Mouse (Mus musculus): ENCODE results near the gene Rbm47.
"Not testable (repeated sequence)": the region's sequence is repeated elsewhere in the genome, so short reads cannot be mapped to it uniquely, and the experiment has no call there.

Rbm47 gene

DNA sequence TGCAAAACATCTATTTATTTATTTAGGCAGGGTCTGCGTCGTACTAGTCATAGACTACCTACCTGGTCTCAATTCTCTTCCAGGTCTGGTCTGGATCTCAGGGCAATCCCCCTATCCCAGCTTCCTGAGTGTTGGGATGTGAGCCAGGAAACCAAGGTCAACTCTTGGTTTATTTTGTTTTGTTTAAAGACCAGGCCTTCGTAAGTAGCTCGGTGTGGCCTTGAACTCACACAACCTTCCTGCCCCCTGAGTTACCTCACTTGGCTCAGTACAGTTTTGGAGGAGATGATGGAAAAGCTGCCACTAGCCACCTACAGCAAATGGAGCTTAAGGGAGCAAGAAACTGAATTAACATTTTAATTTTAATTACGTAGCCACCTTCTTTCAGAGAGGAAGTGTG lies 144.7 kb downstream of the Rbm47 start:
- DNase-seq (ENCODE audit: low spot score in 2 of 2): no peak

DNA sequence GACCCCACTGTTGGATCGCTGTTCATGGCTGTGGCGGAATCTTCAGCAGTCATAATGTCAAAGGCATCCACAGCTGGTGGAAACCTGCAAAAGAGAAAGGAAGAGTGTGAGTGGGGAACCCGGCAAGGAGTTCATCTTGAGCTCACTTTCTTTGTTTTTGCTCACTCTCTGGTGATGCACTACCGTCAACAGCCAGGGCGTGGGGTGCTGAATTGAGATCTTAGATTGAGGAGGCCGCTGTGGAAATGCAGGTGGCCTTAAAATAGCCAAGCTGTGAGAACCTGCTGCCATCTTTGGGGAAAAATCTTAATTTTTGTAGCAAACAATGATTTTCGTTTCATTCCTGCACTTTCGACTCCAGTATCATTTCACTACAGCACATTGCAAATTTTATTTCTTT lies 145.7 kb downstream of the Rbm47 start:
- no peak for DNase-seq (ENCODE audit: low spot score in 2 of 2)

DNA sequence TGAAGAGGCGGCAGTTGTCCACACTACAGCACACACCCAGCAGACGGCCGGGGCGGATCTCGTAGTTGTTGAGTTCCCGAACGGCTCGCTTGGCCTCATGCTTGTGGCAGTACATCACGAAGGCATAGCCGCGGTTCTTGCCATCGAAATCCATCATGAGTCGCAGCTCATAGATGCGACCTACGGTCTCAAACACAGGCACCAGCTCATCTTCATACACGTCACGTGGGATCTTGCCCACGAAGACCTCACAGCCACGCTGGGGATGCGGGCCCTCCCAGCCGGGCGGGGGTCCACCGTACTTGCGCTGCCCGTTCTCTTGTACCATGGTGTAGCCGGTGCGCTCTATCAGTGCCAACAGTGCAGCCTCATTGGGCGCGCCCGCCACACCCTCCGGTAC lies 146.1 kb downstream of the Rbm47 start:
- no peak for DNase-seq (ENCODE audit: low spot score in 2 of 2)

DNA sequence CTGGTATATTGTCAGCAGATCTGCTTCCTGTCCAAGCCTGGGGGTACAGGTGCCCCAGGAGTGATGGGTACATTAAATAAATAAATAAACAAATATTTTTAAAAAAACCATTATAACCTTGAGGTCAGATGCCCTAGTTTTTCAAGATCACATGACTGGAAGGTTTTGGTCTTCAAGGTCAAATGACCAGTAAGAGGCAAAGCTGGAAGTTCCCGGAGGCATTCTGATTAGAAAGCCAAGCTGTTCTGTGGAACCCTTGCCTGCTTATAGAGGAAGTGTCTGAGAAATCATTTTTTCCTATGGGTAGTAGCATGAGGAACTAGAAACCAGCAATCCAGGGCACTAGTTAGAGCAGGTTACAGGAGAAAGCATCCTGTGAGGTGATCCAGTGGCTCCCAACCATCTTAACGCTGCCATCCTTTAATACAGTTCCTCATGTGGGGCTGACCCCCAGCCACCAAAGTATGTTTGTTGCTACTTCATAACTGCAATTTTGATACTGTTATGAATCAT lies 157.4 kb downstream of the Rbm47 start:
- no peak for DNase-seq (ENCODE audit: low spot score in 2 of 2)

DNA sequence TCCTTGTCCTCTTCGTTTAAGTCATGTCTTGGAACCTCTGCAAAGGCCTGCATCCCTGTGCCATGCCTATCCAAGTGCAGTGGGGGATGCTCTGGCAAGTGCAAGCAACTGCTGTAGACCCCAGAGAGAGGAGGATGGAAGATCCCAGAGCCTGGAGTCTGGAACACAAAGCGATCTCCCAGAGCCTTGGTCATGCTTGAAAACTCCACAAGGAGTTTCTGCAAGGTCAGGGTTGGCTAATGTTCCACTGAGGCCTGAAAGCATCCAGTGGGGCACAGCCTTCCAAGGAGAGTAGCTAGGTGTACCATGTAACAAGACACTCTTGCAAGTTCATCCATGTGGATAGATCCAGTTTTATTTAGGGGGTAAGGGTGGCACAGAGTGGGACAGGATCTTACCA lies 158.5 kb downstream of the Rbm47 start:
- DNase-seq (ENCODE audit: low spot score in 2 of 2): no peak

DNA sequence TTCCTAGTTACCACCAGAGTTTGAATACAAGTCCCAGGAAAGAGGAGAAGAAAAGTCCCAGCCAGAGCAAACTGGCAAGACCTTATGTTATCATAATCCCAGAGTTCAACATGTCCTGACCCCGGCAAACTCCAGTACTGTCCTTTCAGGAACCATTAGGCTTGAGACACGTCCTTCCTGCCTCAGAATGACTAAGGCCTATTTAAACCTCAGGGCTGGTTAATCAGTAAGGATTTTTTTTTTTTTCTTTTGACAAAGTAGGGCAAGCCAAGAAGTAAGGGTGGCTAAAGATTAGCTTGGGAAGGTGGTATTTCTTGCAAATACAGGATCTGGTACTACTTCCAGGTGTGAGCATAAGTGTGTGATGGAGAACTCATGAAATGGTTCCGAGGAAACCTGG lies 158.9 kb downstream of the Rbm47 start:
- DNase-seq (ENCODE audit: low spot score in 2 of 2): no peak

DNA sequence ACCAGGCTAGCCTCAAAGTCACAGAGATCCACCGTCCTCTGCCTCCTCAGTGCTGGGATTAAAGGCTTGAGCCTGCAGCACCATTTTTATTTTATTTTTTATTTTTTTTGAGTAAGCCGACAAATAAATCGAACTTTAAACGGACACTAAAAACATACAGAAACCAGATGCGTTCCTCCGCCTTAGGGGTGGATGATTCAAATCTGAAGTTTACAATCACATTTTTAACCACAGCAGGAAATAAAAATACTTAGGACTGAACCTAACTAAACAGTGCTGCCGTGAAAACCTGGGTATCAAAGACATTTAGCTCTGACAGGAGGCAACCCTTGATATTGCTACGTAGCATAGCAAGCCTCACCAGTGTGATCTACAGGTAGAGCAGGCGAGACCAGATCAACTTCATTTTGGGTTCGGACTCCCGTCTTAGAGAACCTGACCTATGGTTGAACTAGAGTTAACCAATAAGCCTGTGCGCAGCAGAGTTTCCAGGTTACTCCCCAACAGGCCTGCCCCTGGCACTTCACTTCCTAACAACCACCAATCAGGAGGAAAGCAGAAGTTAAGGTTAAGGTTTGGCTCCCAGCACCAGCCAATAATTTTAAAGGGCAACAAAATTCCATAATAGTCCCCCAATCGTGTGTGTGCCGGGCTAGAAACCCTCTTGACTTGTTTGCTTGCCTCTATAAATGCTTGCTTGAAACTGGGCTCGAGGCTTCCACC lies 164.5 kb downstream of the Rbm47 start:
- no peak for DNase-seq (ENCODE audit: low spot score in 2 of 2)

DNA sequence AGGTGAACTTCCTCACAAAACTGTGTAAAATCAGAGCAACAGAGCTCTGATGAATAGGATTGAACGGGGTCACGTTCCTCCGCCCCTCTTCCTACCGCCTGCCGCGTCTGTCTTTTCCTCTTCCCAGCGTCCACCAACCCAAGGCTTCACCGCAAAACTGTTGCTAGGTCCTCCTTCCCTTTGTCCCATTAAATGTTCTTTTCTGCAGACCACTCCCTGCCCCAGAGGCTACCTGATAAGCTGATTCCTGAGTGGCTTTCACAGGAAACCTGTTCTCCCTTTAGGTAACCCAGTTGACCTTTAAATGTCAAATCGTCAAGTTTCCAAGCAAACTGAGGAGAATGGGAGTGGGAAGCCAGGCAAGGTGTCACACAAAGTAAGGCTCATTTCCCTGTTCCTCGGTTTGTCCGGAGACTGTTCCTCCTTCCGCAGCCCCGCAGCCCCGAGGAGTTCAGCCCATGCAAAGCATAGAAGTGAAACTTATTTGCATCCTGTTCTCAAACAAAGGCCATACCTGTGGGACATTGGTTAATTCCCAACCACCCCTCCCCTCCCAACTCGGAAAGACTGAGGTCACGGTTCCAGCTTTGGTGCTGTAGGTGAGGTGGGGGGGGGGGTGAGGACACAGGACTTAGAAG lies 167.8 kb downstream of the Rbm47 start:
- DNase-seq (ENCODE audit: low spot score in 2 of 2): no peak

DNA sequence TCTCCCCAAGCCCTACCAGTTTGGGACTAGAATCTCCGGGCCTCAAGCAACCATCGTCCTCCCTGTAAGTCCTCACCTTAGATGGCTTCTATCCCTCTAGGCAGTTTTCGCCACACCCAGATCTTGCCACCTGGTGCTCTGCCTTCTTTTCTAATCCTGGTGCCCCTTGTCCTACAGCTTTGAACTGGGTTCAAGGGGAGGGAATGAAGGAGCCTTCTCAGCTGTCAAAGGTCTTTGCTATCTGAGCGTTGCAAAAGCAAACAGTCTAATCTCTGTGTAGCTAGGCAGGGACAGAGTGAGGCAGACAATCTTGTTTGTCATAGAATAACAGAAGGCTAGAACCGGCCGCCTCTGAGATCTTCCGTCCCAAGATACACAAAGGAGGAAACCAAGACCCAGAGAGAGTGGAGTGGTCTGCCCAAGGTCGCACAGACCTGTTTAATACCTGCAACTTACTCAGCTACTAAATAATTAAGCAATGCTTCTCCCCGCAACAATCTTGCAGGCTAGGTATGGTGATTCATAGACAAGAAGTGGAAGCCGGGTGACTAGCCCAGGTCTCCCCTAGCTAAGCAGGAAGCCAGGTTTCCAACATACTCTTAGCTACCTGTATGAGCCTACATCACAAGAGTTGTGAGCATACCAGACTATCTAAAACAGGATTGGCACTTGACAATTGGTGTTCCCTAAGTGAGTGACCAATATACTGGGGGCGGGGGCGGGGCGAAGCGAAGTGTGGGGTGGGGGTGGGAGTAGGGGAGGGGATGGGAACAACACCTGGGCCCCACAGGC lies 168.6 kb downstream of the Rbm47 start, which contains the start of gene 9130230L23Rik:
9130230L23Rik (minus strand) TSS at position 152 of the 792 bp plus-strand sequence.
- DNase-seq (ENCODE audit: low spot score in 2 of 2): no peak

DNA sequence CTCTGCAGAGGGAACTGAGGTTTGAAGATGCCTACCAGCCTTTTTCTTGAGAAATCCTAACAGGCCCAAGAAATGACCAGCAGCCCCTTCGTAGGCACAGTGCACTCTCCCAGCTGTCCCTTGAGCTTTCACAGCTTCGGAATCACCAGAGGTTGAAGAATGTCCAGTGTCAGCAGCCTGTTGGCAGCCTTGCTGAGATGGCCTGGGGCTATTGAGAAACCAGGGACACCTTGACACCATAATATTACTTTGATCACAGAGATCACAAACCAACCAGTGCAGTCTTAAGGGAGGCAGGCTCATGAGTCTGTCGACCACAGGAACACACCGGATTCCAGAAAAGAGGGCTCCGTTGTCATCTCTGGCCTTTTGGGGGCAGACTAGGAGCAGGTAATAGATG lies 171.7 kb downstream of the Rbm47 start:
- DNase-seq (ENCODE audit: low spot score in 2 of 2): no peak

DNA sequence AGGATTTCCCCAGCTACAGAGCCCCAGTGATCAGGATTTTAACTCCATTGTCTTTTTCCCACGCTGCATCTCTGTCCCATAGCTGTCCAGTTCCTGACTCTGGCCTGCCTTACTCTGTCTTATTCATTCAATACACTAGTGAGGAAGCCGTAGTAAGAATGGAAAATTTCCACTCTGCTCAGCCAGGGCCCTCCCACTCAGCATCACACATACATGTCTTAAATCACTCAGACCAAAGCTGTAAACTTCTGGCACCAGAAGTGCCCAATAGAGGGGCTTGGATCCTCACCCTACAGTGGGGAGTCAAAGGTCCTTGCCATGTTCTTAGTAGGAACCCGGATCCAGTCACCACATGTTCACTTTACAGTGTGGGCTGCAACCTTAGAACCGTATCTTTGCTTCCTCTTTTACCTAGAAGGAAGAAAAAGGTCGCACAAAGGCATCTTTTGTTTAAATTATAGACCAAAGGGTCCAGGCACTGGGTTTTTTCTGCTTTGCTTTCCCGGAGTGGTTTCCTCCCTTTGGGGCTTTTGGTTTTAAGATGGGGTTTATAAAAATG lies 172.3 kb downstream of the Rbm47 start:
- no peak for DNase-seq (ENCODE audit: low spot score in 2 of 2)

DNA sequence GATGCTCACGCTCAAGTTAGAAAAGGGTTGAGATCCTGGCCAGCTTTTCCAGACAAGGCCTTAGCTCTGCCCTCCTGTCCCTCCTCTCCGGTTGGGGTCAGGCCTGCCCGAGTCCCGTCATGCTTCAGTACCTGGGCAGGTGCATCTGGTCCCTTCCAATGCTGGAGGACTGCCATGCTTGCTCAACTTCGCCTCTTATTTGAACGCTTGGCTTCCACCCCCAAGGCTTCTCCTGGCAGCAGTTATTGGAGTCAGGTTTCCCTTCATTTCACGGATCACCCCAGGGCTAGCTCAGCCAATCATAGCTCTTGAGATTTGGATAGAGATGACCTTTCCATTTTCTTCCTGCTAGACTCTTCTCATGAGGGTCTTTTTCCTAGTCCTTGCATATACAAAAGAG lies 172.8 kb downstream of the Rbm47 start:
- no peak for DNase-seq (ENCODE audit: low spot score in 2 of 2)

DNA sequence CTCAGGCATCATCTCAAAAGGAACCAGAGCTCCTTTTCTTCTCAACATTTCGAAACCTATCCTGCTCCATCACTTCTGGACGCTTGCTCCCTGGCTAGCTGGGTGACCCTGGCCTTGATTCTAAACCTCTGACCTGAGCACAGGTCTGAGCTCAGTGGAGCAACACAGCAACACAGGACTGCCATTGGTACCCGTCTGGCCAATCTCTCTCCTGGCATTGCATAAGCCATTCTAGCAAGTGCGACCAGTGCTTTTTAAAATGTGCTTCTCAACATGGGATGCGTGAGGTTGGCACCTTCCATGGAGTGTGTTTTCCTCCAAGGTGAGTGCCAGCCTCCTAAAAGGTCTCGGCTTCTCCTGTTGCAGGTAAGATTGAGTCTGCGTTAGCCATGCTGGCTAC lies 173.8 kb downstream of the Rbm47 start:
- DNase-seq (ENCODE audit: low spot score in 2 of 2): no peak

DNA sequence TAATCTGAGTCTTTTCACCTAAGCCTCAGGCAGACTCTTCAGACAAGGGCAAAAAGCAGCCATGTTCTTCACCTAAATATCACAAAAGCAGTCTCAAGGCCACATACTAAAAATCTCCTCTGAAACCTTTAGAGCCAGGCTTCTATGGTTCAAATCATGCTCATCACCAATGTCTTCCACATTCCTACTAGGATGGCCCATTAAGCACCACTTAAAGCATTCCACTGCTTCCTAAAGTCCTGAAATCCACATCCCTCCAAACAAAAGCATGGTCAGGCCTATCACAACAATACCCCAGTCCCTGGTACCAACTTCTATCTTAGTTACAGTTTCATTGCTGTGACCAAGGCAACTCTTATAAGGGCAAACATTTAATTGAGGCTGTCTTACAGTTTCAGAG lies 175.1 kb downstream of the Rbm47 start:
- no peak for DNase-seq (ENCODE audit: low spot score in 2 of 2)

DNA sequence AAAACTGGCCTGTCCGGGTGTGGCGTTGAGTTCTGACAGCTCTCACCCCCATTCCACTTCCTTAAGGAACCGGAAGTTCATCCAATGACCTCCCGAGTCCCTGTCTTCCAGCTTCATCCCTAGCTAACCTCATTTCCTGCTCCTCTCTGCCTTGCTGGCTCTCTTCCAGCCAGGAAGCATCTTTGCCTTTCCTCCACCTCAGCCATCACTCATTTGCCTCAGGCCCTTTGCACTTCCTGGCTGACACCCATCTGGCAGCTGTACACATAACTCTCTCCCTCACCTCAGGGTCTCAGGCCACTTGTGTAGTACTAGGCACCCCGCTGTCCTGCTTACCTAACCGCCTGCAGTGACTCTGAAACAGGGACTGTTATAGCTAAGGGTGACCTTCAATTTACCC lies 178.3 kb downstream of the Rbm47 start:
- DNase-seq (ENCODE audit: low spot score in 2 of 2): peak in 1 of 2 experiments; percentile 23

DNA sequence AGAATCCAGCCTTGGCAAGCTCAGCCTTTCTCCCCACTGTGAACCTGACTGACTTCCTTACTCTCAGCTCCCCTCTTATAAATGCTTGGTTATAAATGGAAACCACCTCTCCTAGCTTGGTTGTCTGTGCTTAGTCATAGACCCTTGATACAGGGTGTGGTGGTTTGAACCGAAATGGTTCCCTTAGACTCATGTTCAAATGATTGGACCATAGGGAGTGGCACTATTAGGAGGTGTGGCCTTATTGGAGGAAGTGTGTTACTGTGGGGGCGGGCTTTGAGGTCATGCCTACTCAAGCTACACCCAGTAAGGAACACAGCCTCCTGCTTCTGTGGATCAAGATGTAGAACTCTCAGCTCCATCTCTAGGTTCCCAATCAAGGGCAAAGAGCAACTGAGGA lies 181.7 kb downstream of the Rbm47 start:
- DNase-seq (ENCODE audit: low spot score in 2 of 2): no peak

DNA sequence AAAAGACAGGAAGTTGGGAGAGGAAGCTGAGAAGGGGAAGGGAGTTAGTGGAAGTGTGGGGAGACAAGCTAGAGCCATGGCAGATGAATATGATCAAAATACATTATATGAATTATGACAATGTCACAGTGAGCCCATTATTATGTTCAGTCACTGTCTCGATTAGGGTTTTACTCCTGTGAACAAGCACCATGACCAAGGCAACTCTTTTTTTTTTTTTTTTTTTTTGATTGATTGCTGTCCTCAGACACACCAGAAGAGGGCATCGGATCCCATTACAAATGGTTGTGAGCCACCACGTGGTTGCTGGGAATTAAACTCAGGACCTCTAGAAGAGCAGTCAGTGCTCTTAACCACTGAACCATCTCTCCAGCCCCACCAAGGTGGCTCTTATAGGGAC lies 185.9 kb downstream of the Rbm47 start:
- DNase-seq (ENCODE audit: low spot score in 2 of 2): not testable (repeated sequence)

DNA sequence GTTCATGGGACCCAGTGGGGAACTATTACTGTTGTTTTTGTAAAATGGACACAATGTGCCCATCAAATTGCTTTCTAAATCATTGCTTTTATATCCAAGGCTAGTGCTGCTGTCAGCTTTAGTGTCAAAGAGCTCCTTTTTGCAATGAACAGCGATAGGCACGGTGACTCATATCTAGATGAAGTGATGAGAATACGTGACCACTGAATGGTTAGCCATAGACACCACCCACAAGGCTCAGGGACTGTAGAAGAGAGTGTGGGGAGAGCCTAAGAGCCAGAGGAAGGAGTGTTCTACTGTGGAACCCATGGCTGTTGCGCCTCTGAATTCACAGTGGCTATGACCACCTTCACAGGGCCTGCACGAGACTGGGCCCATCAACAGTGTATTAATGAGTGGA lies 186.5 kb downstream of the Rbm47 start:
- no peak for DNase-seq (ENCODE audit: low spot score in 2 of 2)

DNA sequence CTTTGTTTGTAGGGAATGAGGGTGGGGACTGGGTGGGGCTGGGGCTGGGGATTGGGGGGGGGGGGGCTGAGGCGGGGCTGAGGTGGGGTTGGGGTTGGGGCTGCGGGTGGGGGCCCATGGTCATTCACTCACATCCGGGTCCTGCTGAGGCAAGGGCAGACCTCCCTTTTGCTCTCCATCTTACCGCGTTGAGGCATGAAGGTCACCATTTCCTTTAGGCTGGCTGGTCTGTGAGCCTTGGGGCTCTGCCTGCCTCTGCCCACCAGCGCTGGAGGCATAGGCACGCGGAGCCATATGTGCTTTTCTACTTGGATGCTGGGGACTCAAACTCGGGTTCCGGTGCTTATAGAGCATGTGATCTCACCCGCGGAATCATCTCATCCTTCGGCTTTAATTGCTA lies 197.2 kb downstream of the Rbm47 start:
- no peak for DNase-seq (ENCODE audit: low spot score in 2 of 2)

DNA sequence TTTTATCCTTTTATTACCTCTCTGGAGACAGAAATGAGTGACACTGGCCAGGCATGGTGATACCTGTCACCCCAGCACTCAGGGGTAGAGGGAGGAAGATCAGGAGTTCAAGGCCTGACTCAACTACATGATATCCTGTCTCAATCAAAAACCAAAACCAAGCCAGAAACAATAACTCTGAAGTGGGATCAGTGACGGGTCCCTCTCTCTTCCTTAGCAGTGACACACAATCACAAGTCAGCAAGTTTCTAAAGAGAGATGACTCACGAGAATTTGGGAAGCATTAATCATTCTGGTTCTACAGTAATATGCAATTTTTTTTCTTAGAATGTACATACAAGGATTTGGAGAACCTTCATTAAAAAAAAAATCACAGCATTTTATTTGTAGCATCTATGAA lies 199.7 kb downstream of the Rbm47 start:
- no peak for DNase-seq (ENCODE audit: low spot score in 2 of 2)

DNA sequence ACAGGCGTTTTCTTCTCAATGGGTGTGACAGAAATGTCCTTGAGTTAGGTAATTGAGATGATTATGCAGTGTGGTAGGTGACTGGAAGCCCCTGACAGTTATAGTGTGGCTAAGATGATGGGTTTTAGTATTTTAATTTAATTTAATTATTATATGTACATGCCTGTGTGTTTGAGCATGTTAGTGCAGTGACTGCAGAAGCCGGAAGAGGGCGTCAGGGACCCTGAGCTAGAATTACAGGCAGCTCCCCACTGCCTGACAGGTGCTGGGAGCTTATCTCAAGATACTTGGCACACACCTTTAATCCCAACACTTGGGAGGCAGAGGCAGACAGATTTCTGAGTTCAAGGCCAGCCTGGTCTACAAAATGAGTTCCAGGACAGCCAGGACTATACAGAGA lies 204.9 kb downstream of the Rbm47 start:
- no peak for DNase-seq (ENCODE audit: low spot score in 2 of 2)

DNA sequence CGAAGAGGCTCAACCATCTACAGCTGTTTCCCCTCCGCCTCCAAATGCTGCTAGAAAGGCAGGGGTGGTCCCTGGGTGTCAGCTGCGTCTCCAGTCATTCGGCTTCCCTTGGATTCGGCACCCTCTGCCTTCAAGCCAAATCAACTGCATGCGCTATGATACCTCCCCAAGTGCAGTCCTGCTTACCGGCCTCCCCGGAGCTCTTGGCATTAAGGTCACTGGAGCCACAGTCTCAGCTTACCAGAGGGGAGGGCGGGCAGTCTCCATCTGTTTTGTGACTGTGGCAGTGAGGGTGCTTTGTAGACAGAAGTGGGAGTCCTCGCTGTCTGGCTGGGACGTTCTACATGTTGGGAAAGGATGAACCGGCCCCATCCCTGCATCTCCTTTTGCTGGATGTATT lies 205.8 kb downstream of the Rbm47 start:
- DNase-seq (ENCODE audit: low spot score in 2 of 2): no peak
